Comparison of ENCODE assay signal across 22 mouse cellular contexts in the genomic region with DNA sequence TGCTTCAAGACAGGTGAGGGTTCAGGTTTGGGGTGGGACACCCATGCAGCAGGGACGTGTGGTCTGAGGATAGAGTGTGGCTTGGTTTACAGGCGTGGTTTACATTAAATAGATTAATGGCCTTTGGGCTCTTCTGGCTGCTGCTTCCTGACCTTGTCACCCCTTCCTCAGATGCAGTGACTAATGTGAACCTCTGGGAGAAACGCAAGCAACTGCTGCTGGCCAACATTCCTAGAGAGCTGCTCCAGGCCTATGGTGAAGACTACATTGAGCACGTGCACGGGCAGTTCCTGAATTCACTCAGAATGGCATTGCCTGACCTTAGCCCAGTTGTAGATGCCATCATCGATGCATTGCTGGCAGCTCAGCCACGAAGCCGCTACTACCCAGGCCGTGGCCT. TPM values are rescaled to one million over a fixed set of nuclear protein-coding genes. Genes with fewer than 3 reads are reported as not detected.
DNase-seq lines count a peak whose midpoint lies in the region; ATAC-seq and TF ChIP-seq lines count a peak whose summit lies in the region.
"Had no signal": no experiment of that assay in that cellular context is flagged by ENCODE, and none has a peak within 500 bp of the region (broad histone marks: within the 10 kb centered on the region; RNA-seq: fewer than 3 reads in every experiment).

No protein-coding gene starts in this region.

- H3K9ac ChIP-seq in kidney, postnatal 0 days (ENCODE audit: low read depth, low read length) = no peak overlapping the region
- H3K9ac ChIP-seq in kidney, embryonic 14.5 days (ENCODE audit: low read depth, low read length) = no peak overlapping the region
- H3K9ac ChIP-seq in stomach, embryonic 16.5 days (ENCODE audit: low read length) = 0 out of 2 replicates have a peak overlapping the region, but pooled peaks have one; percentile 9
- no peak overlapping the region for H3K9ac ChIP-seq in stomach, postnatal 0 days (ENCODE audit: low read length)
- H3K9ac ChIP-seq: embryonic facial prominence, embryonic 12.5 days; forebrain, embryonic 15.5 days; heart, embryonic 13.5 days; hindbrain, embryonic 14.5 days had no signal

- DNase-seq in heart, embryonic 10.5 days (ENCODE audit: low spot score) = no peak
- DNase-seq in heart, adult 9 months (ENCODE audit: low spot score in 2 of 2) = no peak
- DNase-seq in kidney, postnatal 0 days (ENCODE audit: low spot score) = peak; percentile 80
- DNase-seq in stomach, postnatal 0 days (ENCODE audit: low spot score) = no peak
- DNase-seq: adrenal gland, postnatal 14 days; cerebellum, adult 11-12 months; cerebellum, adult 9-10 months; cerebellum, postnatal 25 days; gastrocnemius, postnatal 10 days; heart, adult 2 months; heart, postnatal 36 days had no signal

- 67% methylated on average over 9 of the region's 9 CpGs for WGBS in heart, embryonic 10.5 days
- 28% methylated on average over 9 of the region's 9 CpGs for WGBS in kidney, postnatal 0 days
- WGBS in kidney, embryonic 14.5 days = 37% methylated on average over 9 of the region's 9 CpGs
- WGBS in stomach, embryonic 16.5 days = 41% methylated on average over 9 of the region's 9 CpGs
- 54% methylated on average over 9 of the region's 9 CpGs for WGBS in stomach, postnatal 0 days

- ATAC-seq in kidney, postnatal 0 days (replicated peaks; ENCODE audit: low FRiP score, low read depth) = no peak
- ATAC-seq in kidney, embryonic 14.5 days (ENCODE audit: low FRiP score, low TSS enrichment) = no peak
- ATAC-seq in stomach, embryonic 16.5 days (ENCODE audit: insufficient read depth, low FRiP score) = no peak
- no peak for ATAC-seq in stomach, postnatal 0 days (ENCODE audit: low FRiP score, low TSS enrichment)
- ATAC-seq in monocyte, adult 5-6 weeks (replicated peaks; ENCODE audit: insufficient number of reproducible peaks, low FRiP score, low TSS enrichment, poor library complexity, severe bottlenecking) = no peak
- ATAC-seq: activated CD4-positive, CD25-positive, alpha-beta regulatory T cell, adult 4 months; forebrain, embryonic 15.5 days; Patski had no signal

- H3K36me3 ChIP-seq in heart, embryonic 10.5 days = peaks cover 35% of the 10 kb centered on the region
- H3K36me3 ChIP-seq in kidney, postnatal 0 days (ENCODE audit: insufficient read depth, low read length) = peaks cover 16% of the 10 kb centered on the region; the same call in 1 of the 2 replicates
- H3K36me3 ChIP-seq in kidney, embryonic 14.5 days (ENCODE audit: control insufficient read depth, insufficient read depth, low read length) = peaks cover 27% of the 10 kb centered on the region
- H3K36me3 ChIP-seq in stomach, embryonic 16.5 days (ENCODE audit: control insufficient read depth, insufficient read depth, low read length) = no peaks in the 10 kb centered on the region
- peaks cover 20% of the 10 kb centered on the region for H3K36me3 ChIP-seq in stomach, postnatal 0 days (ENCODE audit: control insufficient read depth, insufficient read depth, low read length)

- H3K4me3 ChIP-seq in heart, embryonic 10.5 days = no peak overlapping the region
- no peak overlapping the region for H3K4me3 ChIP-seq in kidney, postnatal 0 days (replicated peaks; ENCODE audit: low read depth, low read length)
- H3K4me3 ChIP-seq in kidney, embryonic 14.5 days (ENCODE audit: low read length) = no peak overlapping the region
- H3K4me3 ChIP-seq in stomach, embryonic 16.5 days (replicated peaks; ENCODE audit: low read length) = no peak overlapping the region
- no peak overlapping the region for H3K4me3 ChIP-seq in stomach, postnatal 0 days (ENCODE audit: low read depth, low read length)
- H3K4me3 ChIP-seq: embryonic facial prominence, embryonic 12.5 days; forebrain, embryonic 15.5 days; heart, adult 2 months; heart, embryonic 13.5 days had no signal

- H3K27ac ChIP-seq in heart, embryonic 10.5 days = 0 out of 2 replicates have a peak overlapping the region, but pooled peaks have one; percentile 3
- no peak overlapping the region for H3K27ac ChIP-seq in kidney, postnatal 0 days
- H3K27ac ChIP-seq in kidney, embryonic 14.5 days (ENCODE audit: low read depth, low read length) = no peak overlapping the region
- H3K27ac ChIP-seq in stomach, embryonic 16.5 days (ENCODE audit: low read length) = no peak overlapping the region
- H3K27ac ChIP-seq in stomach, postnatal 0 days (replicated peaks) = no peak overlapping the region
- H3K27ac ChIP-seq: embryonic facial prominence, embryonic 12.5 days; forebrain, embryonic 15.5 days; heart, adult 2 months; heart, embryonic 13.5 days; hindbrain, embryonic 14.5 days had no signal

- H3K4me2 ChIP-seq in kidney, postnatal 0 days (ENCODE audit: low read length) = no peak overlapping the region
- H3K4me2 ChIP-seq in kidney, embryonic 14.5 days (replicated peaks; ENCODE audit: low read depth, low read length) = no peak overlapping the region
- H3K4me2 ChIP-seq in stomach, embryonic 16.5 days (ENCODE audit: low read depth, low read length) = no peak overlapping the region
- no peak overlapping the region for H3K4me2 ChIP-seq in stomach, postnatal 0 days (replicated peaks; ENCODE audit: low read depth)
- H3K4me2 ChIP-seq: embryonic facial prominence, embryonic 12.5 days; forebrain, embryonic 15.5 days; heart, embryonic 13.5 days; hindbrain, embryonic 14.5 days had no signal

- TF ChIP-seq CTCF in kidney, postnatal 0 days (IDR thresholded peaks at IDR 0.05; ENCODE audit: low read depth) = no peak
- no peak for TF ChIP-seq CTCF in stomach, postnatal 0 days (IDR thresholded peaks at IDR 0.05; ENCODE audit: low read depth)

- no peaks in the 10 kb centered on the region for H3K9me3 ChIP-seq in heart, embryonic 10.5 days
- H3K9me3 ChIP-seq in kidney, postnatal 0 days (replicated peaks; ENCODE audit: low read length) = no peaks in the 10 kb centered on the region
- no peaks in the 10 kb centered on the region for H3K9me3 ChIP-seq in kidney, embryonic 14.5 days (ENCODE audit: control insufficient read depth, low read length)
- H3K9me3 ChIP-seq in stomach, embryonic 16.5 days (replicated peaks; ENCODE audit: control insufficient read depth, low read length) = no peaks in the 10 kb centered on the region
- no peaks in the 10 kb centered on the region for H3K9me3 ChIP-seq in stomach, postnatal 0 days (ENCODE audit: control insufficient read depth, low read length)
- H3K9me3 ChIP-seq: embryonic facial prominence, embryonic 12.5 days; forebrain, embryonic 15.5 days; heart, embryonic 13.5 days had no signal

- H3K27me3 ChIP-seq in heart, embryonic 10.5 days (ENCODE audit: insufficient read depth, poor library complexity, severe bottlenecking) = peaks cover 15% of the 10 kb centered on the region
- no peaks in the 10 kb centered on the region for H3K27me3 ChIP-seq in kidney, postnatal 0 days (ENCODE audit: insufficient read depth, low read length)
- H3K27me3 ChIP-seq in kidney, embryonic 14.5 days (ENCODE audit: control insufficient read depth, insufficient read depth, low read length) = no peaks in the 10 kb centered on the region
- H3K27me3 ChIP-seq in stomach, embryonic 16.5 days (ENCODE audit: control insufficient read depth, insufficient read depth, low read length) = no peaks in the 10 kb centered on the region
- no peaks in the 10 kb centered on the region for H3K27me3 ChIP-seq in stomach, postnatal 0 days (ENCODE audit: control insufficient read depth, insufficient read depth, low read length)
- H3K27me3 ChIP-seq: Patski had no signal

- TF ChIP-seq EP300 in stomach, postnatal 0 days (optimal IDR thresholded peaks at IDR 0.05) = no peak

- peaks cover 58% of the 10 kb centered on the region for H3K4me1 ChIP-seq in heart, embryonic 10.5 days
- H3K4me1 ChIP-seq in kidney, postnatal 0 days (replicated peaks; ENCODE audit: insufficient read depth, low read length) = peaks cover 21% of the 10 kb centered on the region; the same call in 1 of the 2 replicates
- peaks cover 38% of the 10 kb centered on the region for H3K4me1 ChIP-seq in kidney, embryonic 14.5 days (ENCODE audit: control insufficient read depth, insufficient read depth, low read length)
- H3K4me1 ChIP-seq in stomach, embryonic 16.5 days (ENCODE audit: control insufficient read depth, insufficient read depth, low read length) = peaks cover 19% of the 10 kb centered on the region
- peaks cover 5% of the 10 kb centered on the region; the same call in 1 of the 2 replicates for H3K4me1 ChIP-seq in stomach, postnatal 0 days (replicated peaks; ENCODE audit: control insufficient read depth, insufficient read depth)

RNA-seq across cellular contexts. Expression of a gene that starts 4.3 kb away (rescaled TPM):
- 14.8 and 37.5 TPM in 2 replicates for polyA plus RNA-seq in heart, embryonic 10.5 days (2016; fragmentation: Nextera tagmentation; extraction: Ambion mirVana)
- 42.4 and 44.8 TPM in 2 replicates for polyA plus RNA-seq in kidney, postnatal 0 days (2015; fragmentation: Nextera tagmentation; extraction: Ambion mirVana)
- 32.9 and 40.2 TPM in 2 replicates for polyA plus RNA-seq in kidney, embryonic 14.5 days (2014; fragmentation: Nextera tagmentation; extraction: Ambion mirVana)
- 2.5 and 2.8 TPM in 2 replicates for polyA plus RNA-seq in stomach, embryonic 16.5 days (2015; fragmentation: Nextera tagmentation; extraction: Ambion mirVana)
- polyA plus RNA-seq in stomach, postnatal 0 days (2015; fragmentation: Nextera tagmentation; extraction: Ambion mirVana) = 2.5 and 2.8 TPM in 2 replicates
- total RNA-seq in monocyte, adult 5-6 weeks (2017) = not detected in 3 replicates
- total RNA-seq: CH12.LX; heart, postnatal 36 days had no signal
- polyA plus RNA-seq: activated CD4-positive, CD25-positive, alpha-beta regulatory T cell, adult 4 months; cortical plate, adult 2 months had no signal

RNA-seq across cellular contexts. Expression of a gene that starts 26.2 kb away (rescaled TPM):
- polyA plus RNA-seq in heart, embryonic 10.5 days (2016; fragmentation: Nextera tagmentation; extraction: Ambion mirVana) = 16.1 and 21.6 TPM in 2 replicates
- 28.0 and 30.5 TPM in 2 replicates for polyA plus RNA-seq in kidney, postnatal 0 days (2015; fragmentation: Nextera tagmentation; extraction: Ambion mirVana)
- 27.4 and 37.3 TPM in 2 replicates for polyA plus RNA-seq in kidney, embryonic 14.5 days (2014; fragmentation: Nextera tagmentation; extraction: Ambion mirVana)
- polyA plus RNA-seq in stomach, embryonic 16.5 days (2015; fragmentation: Nextera tagmentation; extraction: Ambion mirVana) = 33.8 and 34.6 TPM in 2 replicates
- 15.6 and 17.2 TPM in 2 replicates for polyA plus RNA-seq in stomach, postnatal 0 days (2015; fragmentation: Nextera tagmentation; extraction: Ambion mirVana)
- total RNA-seq in monocyte, adult 5-6 weeks (2017) = 0.43 to 0.49 TPM (median 0.48 TPM) in 3 replicates

RNA-seq across cellular contexts. Expression of a gene that starts 43.0 kb away (rescaled TPM):
- 69.7 and 70.6 TPM in 2 replicates for polyA plus RNA-seq in heart, embryonic 10.5 days (2016; fragmentation: Nextera tagmentation; extraction: Ambion mirVana)
- polyA plus RNA-seq in kidney, postnatal 0 days (2015; fragmentation: Nextera tagmentation; extraction: Ambion mirVana) = 112 and 122 TPM in 2 replicates
- 73.9 and 90.1 TPM in 2 replicates for polyA plus RNA-seq in kidney, embryonic 14.5 days (2014; fragmentation: Nextera tagmentation; extraction: Ambion mirVana)
- 83.5 and 90.6 TPM in 2 replicates for polyA plus RNA-seq in stomach, embryonic 16.5 days (2015; fragmentation: Nextera tagmentation; extraction: Ambion mirVana)
- 96.2 and 101 TPM in 2 replicates for polyA plus RNA-seq in stomach, postnatal 0 days (2015; fragmentation: Nextera tagmentation; extraction: Ambion mirVana)
- 62.8 to 77.2 TPM (median 68.8 TPM) in 3 replicates for total RNA-seq in monocyte, adult 5-6 weeks (2017)

RNA-seq across cellular contexts. Expression of a gene that starts 51.6 kb away (rescaled TPM):
- 25.5 and 28.4 TPM in 2 replicates for polyA plus RNA-seq in heart, embryonic 10.5 days (2016; fragmentation: Nextera tagmentation; extraction: Ambion mirVana)
- 15.6 and 19.4 TPM in 2 replicates for polyA plus RNA-seq in kidney, postnatal 0 days (2015; fragmentation: Nextera tagmentation; extraction: Ambion mirVana)
- 18.3 and 22.3 TPM in 2 replicates for polyA plus RNA-seq in kidney, embryonic 14.5 days (2014; fragmentation: Nextera tagmentation; extraction: Ambion mirVana)
- 70.3 and 79.3 TPM in 2 replicates for polyA plus RNA-seq in stomach, embryonic 16.5 days (2015; fragmentation: Nextera tagmentation; extraction: Ambion mirVana)
- polyA plus RNA-seq in stomach, postnatal 0 days (2015; fragmentation: Nextera tagmentation; extraction: Ambion mirVana) = 89.9 and 99.8 TPM in 2 replicates
- 164 to 258 TPM (median 248 TPM) in 3 replicates for total RNA-seq in monocyte, adult 5-6 weeks (2017)
